Mouse (Mus musculus): ENCODE results near the gene Gm21876.
"Not testable (repeated sequence)": the region's sequence is repeated elsewhere in the genome, so short reads cannot be mapped to it uniquely, and the experiment has no call there.

The Gm21876 gene

GRCm38 (mm10) chrX:21175553-21175952 is at the start of gene Gm21876:
Gene Gm21876 (minus strand): TSS chrX:21175653.
- DNase-seq = no peak

- DNase-seq = no peak
Measured at GRCm38 (mm10) chrX:21220422-21220821, 45.0 kb upstream of the Gm21876 start.

- not testable (repeated sequence) for DNase-seq
Measured at GRCm38 (mm10) chrX:21146675-21147074, 28.8 kb downstream of the Gm21876 start.

Data from cerebellum, adult 8-10 months (tissue).